21 mouse cellular contexts compared by ENCODE assay signal in the genomic region with DNA sequence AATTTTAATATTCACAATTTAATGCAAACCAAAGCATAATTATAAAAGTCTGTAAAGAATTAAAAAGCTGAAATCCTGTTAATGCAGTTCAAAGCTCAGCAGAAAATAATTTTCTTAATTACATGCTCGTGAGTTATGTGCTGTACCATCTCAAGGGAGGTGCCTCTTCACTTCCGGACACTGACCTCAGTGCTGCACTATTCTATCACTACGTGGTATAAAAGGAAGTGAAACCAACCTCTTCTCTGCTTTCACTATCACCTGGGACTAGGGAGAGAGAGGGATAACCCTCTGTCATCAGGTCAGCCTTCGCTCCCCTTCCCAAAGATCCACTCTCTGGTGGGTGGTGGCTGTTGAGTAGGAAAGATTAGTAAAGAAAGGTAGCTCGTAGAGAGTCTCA. TPM values are rescaled to one million over a fixed set of nuclear protein-coding genes. Genes with fewer than 3 reads are reported as not detected.
"Had no signal": no experiment of that assay in that cellular context is flagged by ENCODE, and none has a peak within 500 bp of the region (broad histone marks: within the 10 kb centered on the region; RNA-seq: fewer than 3 reads in every experiment).

No protein-coding gene starts in this region.

- H3K9ac ChIP-seq: limb, embryonic 12.5 days; limb, embryonic 15.5 days; liver, embryonic 13.5 days; neural tube, embryonic 12.5 days; neural tube, embryonic 15.5 days had no signal

- H3K9me3 ChIP-seq: limb, embryonic 12.5 days; limb, embryonic 15.5 days; liver, embryonic 13.5 days; neural tube, embryonic 12.5 days; neural tube, embryonic 15.5 days had no signal

- H3K4me1 ChIP-seq: limb, embryonic 12.5 days; limb, embryonic 15.5 days; liver, embryonic 13.5 days; neural tube, embryonic 12.5 days; neural tube, embryonic 15.5 days had no signal

- H3K4me2 ChIP-seq: limb, embryonic 12.5 days; limb, embryonic 15.5 days; liver, embryonic 13.5 days; neural tube, embryonic 12.5 days; neural tube, embryonic 15.5 days had no signal

- DNase-seq: kidney, adult 18-20 months; kidney, adult 9 months; kidney, postnatal 14 days; left cerebral cortex, postnatal 4 days; liver, embryonic 13.5 days; lung, adult 2 months; lung, postnatal 14 days; lung, postnatal 4 days; midbrain, embryonic 14.5 days; retina, postnatal 1 day; right cerebral cortex, postnatal 25 days; spleen, adult 18-20 months; thymus, adult 2 months; thymus, postnatal 14 days; thymus, postnatal 4 days had no signal

- H3K4me3 ChIP-seq: limb, embryonic 12.5 days; limb, embryonic 15.5 days; liver, embryonic 13.5 days; neural tube, embryonic 12.5 days; neural tube, embryonic 15.5 days had no signal

- H3K27me3 ChIP-seq: limb, embryonic 12.5 days; limb, embryonic 15.5 days; liver, embryonic 13.5 days; neural tube, embryonic 12.5 days; neural tube, embryonic 15.5 days had no signal

- H3K27ac ChIP-seq: limb, embryonic 12.5 days; limb, embryonic 15.5 days; liver, embryonic 13.5 days; neural tube, embryonic 12.5 days; neural tube, embryonic 15.5 days had no signal

- ATAC-seq: intestine, embryonic 16.5 days had no signal

- H3K36me3 ChIP-seq: limb, embryonic 12.5 days; limb, embryonic 15.5 days; liver, embryonic 13.5 days; neural tube, embryonic 12.5 days; neural tube, embryonic 15.5 days had no signal

RNA-seq across cellular contexts. Expression of a gene that starts 13.3 kb away (rescaled TPM):
- total RNA-seq: megakaryocyte, adult 5-6 weeks had no signal
